Mouse (Mus musculus) liver, adult 2 months (tissue): ENCODE results near the gene Mei1.

ENCODE experiments used
- CTCF ChIP-seq: fragments of 200-500 bp; IDR thresholded peaks from 2 replicates; pipeline ENCODE4 v1.5.1; 2011; ENCODE audit warnings: low read depth, low read length, control low read depth
- POLR2A ChIP-seq: fragments of 200-500 bp; IDR thresholded peaks from 2 replicates; pipeline ENCODE4 v1.6.1; 2011; ENCODE audit warnings: low read length, control low read depth; ENCODE audit not compliant: insufficient read depth; ENCODE audit errors: extremely low read depth

- TF ChIP-seq CTCF (no peak), POLR2A (no peak)
Measured at GRCm38 (mm10) chr15:82091061-82091460, 21.3 kb downstream of the Mei1 start.
